Mouse (Mus musculus) E14TG2a.4 (cell line): ENCODE results near the gene Espnl.

Source experiments
- CTCF ChIP-seq: conservative IDR thresholded peaks from 2 replicates; pipeline ENCODE4 v1.5.1; 2014; ENCODE audit warnings: low read length
- POU5F1 ChIP-seq: IDR thresholded peaks from 2 replicates; pipeline ENCODE4 v1.6.1; 2014; ENCODE audit warnings: low read length, borderline replicate concordance

DNA sequence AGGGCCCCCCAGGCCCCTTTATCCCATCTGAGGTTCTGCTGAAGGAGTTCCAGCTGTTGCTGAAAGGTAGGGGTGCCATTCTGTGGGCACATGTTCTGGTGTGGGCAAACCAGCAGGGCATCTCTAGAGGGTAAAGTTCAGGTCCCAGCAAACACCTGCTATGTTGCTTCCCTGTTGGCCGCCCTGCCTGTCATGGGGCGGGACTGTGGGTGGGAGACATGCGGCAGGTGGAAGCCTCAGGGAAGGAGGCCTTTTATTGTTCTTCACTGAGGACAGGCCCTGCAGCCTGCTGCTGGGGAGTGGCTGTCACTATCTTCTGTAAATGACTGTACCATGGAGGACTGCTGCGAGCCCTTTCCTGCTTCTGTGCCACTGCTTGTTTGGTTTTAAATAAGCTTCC is 47.5 kb downstream of the Espnl start:
- TF ChIP-seq CTCF = no peak
- TF ChIP-seq POU5F1 = no peak
